8 mouse cellular contexts compared by ENCODE assay signal in the genomic region with DNA sequence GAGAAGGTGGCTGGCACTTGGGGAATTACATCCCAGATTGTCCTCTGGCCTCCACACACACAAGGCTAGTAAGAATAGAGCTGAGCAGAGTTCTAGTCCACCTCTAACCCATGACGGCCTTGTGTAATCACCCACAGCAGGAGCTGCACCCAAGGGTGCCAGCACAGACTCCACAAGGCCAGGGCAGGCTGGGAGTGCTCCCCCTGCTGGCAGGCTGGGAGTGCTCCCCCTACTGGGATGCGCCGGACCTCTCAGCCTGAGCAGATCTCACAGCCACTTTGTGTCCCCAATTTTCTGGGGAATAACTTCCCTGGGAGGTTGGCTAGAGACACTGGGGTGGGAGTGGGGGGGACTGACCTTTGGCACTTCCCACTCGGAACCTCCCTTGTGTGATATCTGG.
DNase-seq lines count a peak whose midpoint lies in the region; ATAC-seq lines count a peak whose summit lies in the region.

No protein-coding gene starts in this region.

- H3K9me3 ChIP-seq in heart, embryonic 10.5 days = no peaks in the 10 kb centered on the region

- H3K4me1 ChIP-seq in heart, embryonic 10.5 days = peaks cover 14% of the 10 kb centered on the region

- H3K4me3 ChIP-seq in heart, embryonic 10.5 days = no peak overlapping the region

- peak; percentile 76 for ATAC-seq in megakaryocyte progenitor cell, adult 5-6 weeks (replicated peaks; ENCODE audit: poor library complexity)
- ATAC-seq in activated CD4-positive, CD25-positive, alpha-beta regulatory T cell, adult 4 months = no peak

- DNase-seq in heart, postnatal 10 days = peak; percentile 31 to 60
- DNase-seq in heart, embryonic 10.5 days (ENCODE audit: low spot score) = no peak
- DNase-seq in right cerebral cortex, adult 18-20 months = peak; percentile 47
- DNase-seq in right cerebral cortex, postnatal 10 days (ENCODE audit: low spot score in 2 of 2) = no peak
- peak; percentile 69 for DNase-seq in adrenal gland, postnatal 10 days
- DNase-seq in gastrocnemius, postnatal 10 days = peak; percentile 76

- intact Hi-C loops in heart, postnatal 10 days (cut with DNase I) = loop anchor here (5.0 kb wide), 1 partner anchor 86 kb away; no protein-coding TSS in a partner anchor

- no peaks in the 10 kb centered on the region for H3K36me3 ChIP-seq in heart, embryonic 10.5 days

- peaks cover 64% of the 10 kb centered on the region; the same call in 1 of the 2 replicates for H3K27me3 ChIP-seq in heart, embryonic 10.5 days (ENCODE audit: insufficient read depth, poor library complexity, severe bottlenecking)

- H3K27ac ChIP-seq in heart, embryonic 10.5 days = no peak overlapping the region

- WGBS in heart, embryonic 10.5 days = 17% methylated on average over 4 of the region's 4 CpGs

Comparison
In these comparisons a context has a peak if more than half of its experiments do, and no peak if none do; other contexts are left out.
1. DNase-seq: peak in heart, postnatal 10 days (2 of 2), right cerebral cortex, adult 18-20 months (single experiment), adrenal gland, postnatal 10 days (single experiment) and gastrocnemius, postnatal 10 days (single experiment); none in heart, embryonic 10.5 days (single experiment) and right cerebral cortex, postnatal 10 days (0 of 2).